Mouse (Mus musculus) megakaryocyte-erythroid progenitor cell, adult 5 weeks (primary cell): ENCODE data around the gene Gm27179. TPM values are rescaled to one million over a fixed set of nuclear protein-coding genes. Genes with fewer than 3 reads are reported as not detected.

Experiments used
- polyA plus RNA-seq: library from polyadenylated mRNA; stranded (reverse); fragments of >175 nt; gene quantifications from 2 replicates; pipeline ENCODE4 v1.2.3, GENCODE M21; 2012

Gm27179 gene
- polyA plus RNA-seq = 0.02 TPM in 1 of 2 replicates, not detected in the other

GRCm38 (mm10) chr14:69512449-69512848 lies at the start of gene Gm27179:
Gene Gm27179 (minus strand): TSS chr14:69512549.

GRCm38 (mm10) chr14:69555110-69555831 lies 42.9 kb upstream of the Gm27179 start, which contains the start of gene Entpd4b:
Gene Entpd4b (plus strand): TSS chr14:69555424.

GRCm38 (mm10) chr14:69503174-69503573 lies 9.2 kb downstream of the Gm27179 start, which contains the start of gene Gm16867:
Gene Gm16867 (minus strand): TSS chr14:69503362.

Other genes with a start within 250 kb of the Gm27179 start
- 0.04 TPM in 1 of 2 replicates, not detected in the other for gene Synb, start 218.2 kb downstream of the Gm27179 start, polyA plus RNA-seq
- 13.8 and 14.7 TPM in 2 replicates for gene Gm16867, start 9.2 kb downstream of the Gm27179 start, polyA plus RNA-seq
- gene Entpd4b, start 42.9 kb upstream of the Gm27179 start, polyA plus RNA-seq = 9.3 and 11.5 TPM in 2 replicates